8 mouse cellular contexts compared by ENCODE assay signal in genomic region chr2:13270736-13271135, GRCm38 (mm10). TPM values are rescaled to one million over a fixed set of nuclear protein-coding genes. Genes with fewer than 3 reads are reported as not detected.
DNase-seq lines count a peak whose midpoint lies in the region; ATAC-seq lines count a peak whose summit lies in the region.

No protein-coding gene starts in this region.

- ATAC-seq in hindbrain, embryonic 13.5 days (ENCODE audit: low FRiP score), result no peak
- peak; percentile 31; the same call in 1 of the 2 replicates for ATAC-seq in megakaryocyte-erythroid progenitor cell, adult 5-6 weeks (replicated peaks; ENCODE audit: low FRiP score, low TSS enrichment, poor library complexity, severe bottlenecking)

- no peaks in the 10 kb centered on the region for H3K27me3 ChIP-seq in hindbrain, embryonic 13.5 days

- DNase-seq in left cerebral cortex, adult 11 months (ENCODE audit: low spot score), result peak; percentile 10
- DNase-seq in left cerebral cortex, adult 8-10 months (ENCODE audit: low spot score in 2 of 2), result no peak
- DNase-seq in c-Kit-negative CD71-positive TER-119-positive erythroid progenitor cells, embryonic 14.5 days (ENCODE audit: low read depth, low spot score), result peak; percentile 33
- no peak for DNase-seq in cerebellum, adult 18-20 months
- no peak for DNase-seq in thymus, postnatal 25 days
- no peak for DNase-seq in spleen, postnatal 36 days (ENCODE audit: low spot score in 2 of 2)

- H3K4me2 ChIP-seq in hindbrain, embryonic 13.5 days, result peak overlapping the region; percentile 87

- WGBS in hindbrain, embryonic 13.5 days, result 55% methylated on average over 8 of the region's 8 CpGs

- H3K9ac ChIP-seq in hindbrain, embryonic 13.5 days, result peak overlapping the region; percentile 77

- peak overlapping the region; percentile 61 for H3K4me3 ChIP-seq in hindbrain, embryonic 13.5 days

- no peaks in the 10 kb centered on the region for H3K9me3 ChIP-seq in hindbrain, embryonic 13.5 days

- no peaks in the 10 kb centered on the region for H3K36me3 ChIP-seq in hindbrain, embryonic 13.5 days

- H3K4me1 ChIP-seq in hindbrain, embryonic 13.5 days (replicated peaks), result peaks cover 6% of the 10 kb centered on the region

- H3K27ac ChIP-seq in hindbrain, embryonic 13.5 days, result peak overlapping the region; percentile 35; the same call in 1 of the 2 replicates

RNA-seq across cellular contexts. Expression of gene Rsu1, which starts 0.5 kb away (rescaled TPM):
- 10 to 100 TPM; 29.8 to 42.3 (median 32.0) TPM for total RNA-seq in left cerebral cortex, adult 8-10 months (2022)
- 66.9 and 68.4 TPM in 2 replicates for polyA plus RNA-seq in hindbrain, embryonic 13.5 days (2015; fragmentation: Nextera tagmentation; extraction: Ambion mirVana)
- total RNA-seq in megakaryocyte-erythroid progenitor cell, adult 5-6 weeks (2014; fragmentation: Nextera tagmentation), result 73.1 and 74.1 TPM in 2 replicates
- 130 and 147 TPM in 2 replicates for total RNA-seq in megakaryocyte-erythroid progenitor cell, adult 5-6 weeks (2017)

Comparison
In these comparisons a context has a peak if more than half of its experiments do, and no peak if none do; other contexts are left out.
1. DNase-seq: peak in left cerebral cortex, adult 11 months (single experiment) and c-Kit-negative CD71-positive TER-119-positive erythroid progenitor cells, embryonic 14.5 days (single experiment); none in left cerebral cortex, adult 8-10 months (0 of 2), cerebellum, adult 18-20 months (0 of 2), thymus, postnatal 25 days (single experiment) and spleen, postnatal 36 days (0 of 2).